Mouse (Mus musculus) embryonic fibroblast, embryonic 13.5 days (primary cell): ENCODE results near the gene Akap17b. TPM values are rescaled to one million over a fixed set of nuclear protein-coding genes. Genes with fewer than 3 reads are reported as not detected.
A peak's percentile ranks its signal among the peaks of the same experiment; 100 is the strongest.

Experiments
- H3K27ac ChIP-seq: 2 replicates; pipeline ENCODE4 v1.5.1; 2012; ENCODE audit warnings: low read length, control low read depth, inconsistent platforms; ENCODE audit not compliant: insufficient read depth
- H3K4me1 ChIP-seq: 2 replicates; pipeline ENCODE4 v1.6.1; 2011; ENCODE audit warnings: low read length; ENCODE audit not compliant: control insufficient read depth, insufficient read depth
- H3K4me3 ChIP-seq: 2 replicates; pipeline ENCODE4 v1.5.1; 2011; ENCODE audit warnings: mild to moderate bottlenecking, control low read depth, low read length; ENCODE audit not compliant: insufficient read depth
- CTCF ChIP-seq: IDR thresholded peaks from 2 replicates; pipeline ENCODE4 v1.5.1; 2011; ENCODE audit warnings: mild to moderate bottlenecking, control low read depth, low read length, moderate library complexity, borderline replicate concordance; ENCODE audit not compliant: insufficient read depth
- POLR2A ChIP-seq: IDR thresholded peaks from 2 replicates; pipeline ENCODE4 v1.6.1; 2011; ENCODE audit warnings: low read depth, mild to moderate bottlenecking, control low read depth, low read length, moderate library complexity
- polyA plus RNA-seq: library from polyadenylated mRNA; stranded (reverse); fragments of >200 nt; gene quantifications from 2 replicates; pipeline ENCODE4 v1.2.4, GENCODE M21; 2011; ENCODE audit warnings: low read depth; ENCODE audit not compliant: missing spikeins, insufficient read length

The Akap17b gene
- polyA plus RNA-seq: 3.9 and 4.2 TPM in 2 replicates

- TF ChIP-seq CTCF (peak; percentile 55; the same call in 1 of the 2 replicates), POLR2A (peak; percentile 45)
- Histone ChIP-seq H3K4me1 (no peaks in the 10 kb centered on the region), H3K4me3 (peak within 1 kb of the TSS; percentile 83), H3K27ac (peak within 1 kb of the TSS; percentile 34; the same call in 1 of the 2 replicates)
Observed at GRCm38 (mm10) chrX:36644657-36645551, at the start of gene Akap17b. TSS of gene Akap17b (minus strand) at chrX:36645395.

GRCm38 (mm10) chrX:36691365-36691764 is 46.2 kb upstream of the Akap17b start:
- H3K27ac ChIP-seq: no peak overlapping the region
- no peak for TF ChIP-seq CTCF
- TF ChIP-seq POLR2A: no peak
- H3K4me3 ChIP-seq: no peak overlapping the region
- H3K4me1 ChIP-seq: no peaks in the 10 kb centered on the region

GRCm38 (mm10) chrX:36689655-36690054 is 44.5 kb upstream of the Akap17b start:
- TF ChIP-seq CTCF (no peak), POLR2A (no peak)
- Histone ChIP-seq H3K27ac (peak overlapping the region; percentile 5; the same call in 1 of the 2 replicates), H3K4me1 (no peaks in the 10 kb centered on the region)

GRCm38 (mm10) chrX:36676836-36677235 is 31.6 kb upstream of the Akap17b start:
- H3K4me1 ChIP-seq: no peaks in the 10 kb centered on the region
- TF ChIP-seq POLR2A (no peak), CTCF (no peak)
- no peak overlapping the region for H3K4me3 ChIP-seq
- no peak overlapping the region for H3K27ac ChIP-seq

More at GRCm38 (mm10) chrX:36689655-36690054, 44.5 kb upstream of the Akap17b start:
- H3K4me3 ChIP-seq: no peak overlapping the region

- H3K27ac ChIP-seq: no peak overlapping the region
- H3K4me3 ChIP-seq: no peak overlapping the region
- H3K4me1 ChIP-seq: no peaks in the 10 kb centered on the region
- TF ChIP-seq CTCF (no peak), POLR2A (no peak)
Observed at GRCm38 (mm10) chrX:36672708-36673107, 27.5 kb upstream of the Akap17b start.

- no peak overlapping the region for H3K27ac ChIP-seq
- no peak overlapping the region for H3K4me3 ChIP-seq
- TF ChIP-seq CTCF (no peak), POLR2A (no peak)
- no peaks in the 10 kb centered on the region for H3K4me1 ChIP-seq
Observed at GRCm38 (mm10) chrX:36640046-36640445, 5.1 kb downstream of the Akap17b start.

GRCm38 (mm10) chrX:36630771-36631170 is 14.4 kb downstream of the Akap17b start:
- no peak overlapping the region for H3K4me3 ChIP-seq
- no peaks in the 10 kb centered on the region for H3K4me1 ChIP-seq
- no peak overlapping the region for H3K27ac ChIP-seq
- TF ChIP-seq CTCF (no peak), POLR2A (no peak)

GRCm38 (mm10) chrX:36628102-36628501 is 17.1 kb downstream of the Akap17b start:
- Histone ChIP-seq H3K4me3 (no peak overlapping the region), H3K4me1 (no peaks in the 10 kb centered on the region), H3K27ac (no peak overlapping the region)
- TF ChIP-seq POLR2A: no peak
- no peak for TF ChIP-seq CTCF

- TF ChIP-seq POLR2A (no peak), CTCF (no peak)
- Histone ChIP-seq H3K4me1 (no peaks in the 10 kb centered on the region), H3K27ac (no peak overlapping the region), H3K4me3 (no peak overlapping the region)
Observed at GRCm38 (mm10) chrX:36609117-36609516, 36.1 kb downstream of the Akap17b start.

GRCm38 (mm10) chrX:36604040-36604439 is 41.2 kb downstream of the Akap17b start:
- TF ChIP-seq POLR2A (no peak), CTCF (no peak)

More at GRCm38 (mm10) chrX:36604040-36604439, 41.2 kb downstream of the Akap17b start:
- no peak overlapping the region for H3K27ac ChIP-seq
- H3K4me3 ChIP-seq: no peak overlapping the region
- H3K4me1 ChIP-seq: 0 out of 2 replicates have a peak, but pooled peaks cover 3% of the 10 kb centered on the region
